Mouse (Mus musculus) lung, postnatal 25 days (tissue): ENCODE measurements around the gene Ulk4.
"Not testable (repeated sequence)": the region's sequence is repeated elsewhere in the genome, so short reads cannot be mapped to it uniquely, and the experiment has no call there.

Source experiments
- DNase-seq: peaks from one replicate; pipeline ENCODE4 v3.0.0; 2022; ENCODE audit warnings: low spot score

Gene Ulk4

GRCm38 (mm10) chr9:121250854-121251253, 26.1 kb downstream of the Ulk4 start:
- no peak for DNase-seq

DNA sequence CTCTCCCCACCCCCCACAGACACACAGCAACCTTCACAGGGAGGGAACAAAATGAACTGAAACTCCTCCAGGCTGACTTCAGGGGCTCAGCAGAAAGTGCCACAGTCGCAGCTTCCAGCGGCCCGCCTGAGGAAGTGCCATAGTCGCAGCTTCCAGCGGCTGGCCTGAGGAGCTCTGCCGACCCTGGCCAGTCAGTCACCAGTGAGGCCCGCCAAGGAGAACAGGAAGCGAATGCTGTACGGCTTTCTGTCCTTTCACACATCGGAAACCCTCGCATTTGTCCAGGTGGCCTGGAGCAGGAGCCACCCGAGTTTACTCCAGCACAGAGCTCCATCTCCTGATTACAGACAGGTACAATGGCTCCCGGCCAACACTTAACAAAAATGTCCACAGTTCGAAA, 27.2 kb downstream of the Ulk4 start:
- DNase-seq, result no peak

- DNase-seq, result peak; percentile 82
Measured at GRCm38 (mm10) chr9:121247956-121248775, 28.8 kb downstream of the Ulk4 start.

GRCm38 (mm10) chr9:121247047-121247446, 29.9 kb downstream of the Ulk4 start:
- no peak for DNase-seq

DNA sequence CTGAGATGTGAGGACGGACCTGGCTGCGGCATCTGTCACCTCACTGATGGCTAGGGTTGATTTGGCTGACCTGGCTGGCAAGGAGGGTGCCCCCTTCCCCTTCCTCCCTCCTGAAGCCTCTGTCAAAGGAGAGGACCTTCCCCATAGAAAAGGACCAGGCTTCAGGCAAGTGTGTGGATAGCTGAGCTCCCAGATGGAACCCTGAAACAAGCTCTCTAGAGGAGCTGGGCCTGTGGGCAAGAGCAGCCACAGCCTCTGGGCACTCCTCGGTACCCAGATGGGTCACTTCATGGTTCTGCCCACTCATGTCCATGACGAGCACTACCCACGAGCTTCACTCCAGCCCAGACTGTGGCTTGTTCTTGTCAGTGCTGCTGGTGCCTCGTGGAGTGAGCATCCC, 34.7 kb downstream of the Ulk4 start:
- DNase-seq, result no peak

- DNase-seq, result no peak
Measured at GRCm38 (mm10) chr9:121241806-121242205, 35.2 kb downstream of the Ulk4 start.

DNA sequence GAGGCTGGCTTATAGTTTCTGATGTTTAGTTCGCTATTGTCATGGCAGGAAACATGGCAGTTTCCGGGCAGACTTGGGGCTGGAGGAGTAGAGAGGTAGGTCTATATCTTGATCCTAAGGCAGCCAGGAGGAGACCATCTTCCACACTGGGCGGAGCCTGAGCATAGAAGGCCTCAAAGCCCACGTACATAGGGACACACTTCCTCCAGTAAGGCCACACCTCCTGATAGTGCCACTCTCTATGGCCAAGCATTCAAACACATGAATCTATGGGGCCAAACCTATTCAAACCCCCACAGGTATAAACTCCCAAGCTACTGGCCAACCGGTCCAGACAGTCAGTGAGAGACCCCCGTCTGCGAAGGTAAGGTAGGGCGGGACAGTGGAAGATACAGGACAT, 35.6 kb downstream of the Ulk4 start:
- no peak for DNase-seq

- DNase-seq, result peak; percentile 58
Measured at GRCm38 (mm10) chr9:121240242-121240641, 36.8 kb downstream of the Ulk4 start.

DNA sequence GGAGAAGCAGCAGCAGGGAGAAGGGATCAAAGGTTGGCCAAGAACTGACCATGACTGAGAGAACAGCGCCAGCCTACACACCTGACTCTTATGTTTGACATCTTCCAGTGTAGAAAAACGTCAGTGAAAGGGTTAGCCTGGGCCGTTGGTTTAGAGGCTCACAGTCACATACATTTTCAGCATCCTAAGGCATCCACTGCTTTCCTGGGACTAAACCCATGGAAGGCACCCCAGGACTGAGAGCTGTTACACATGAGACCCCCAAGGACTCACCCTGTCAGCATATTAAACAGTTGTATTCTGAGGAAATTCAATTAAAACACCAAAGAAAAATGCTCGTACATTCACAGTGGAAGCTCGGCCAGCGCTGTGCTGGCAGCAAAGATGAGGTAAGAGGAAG, 37.4 kb downstream of the Ulk4 start:
- DNase-seq, result no peak

- DNase-seq, result no peak
Measured at GRCm38 (mm10) chr9:121218636-121219035, 58.4 kb downstream of the Ulk4 start.

GRCm38 (mm10) chr9:121218230-121218629, 58.8 kb downstream of the Ulk4 start:
- no peak for DNase-seq

- DNase-seq, result no peak
Measured at GRCm38 (mm10) chr9:121217742-121218141, 59.3 kb downstream of the Ulk4 start.

DNA sequence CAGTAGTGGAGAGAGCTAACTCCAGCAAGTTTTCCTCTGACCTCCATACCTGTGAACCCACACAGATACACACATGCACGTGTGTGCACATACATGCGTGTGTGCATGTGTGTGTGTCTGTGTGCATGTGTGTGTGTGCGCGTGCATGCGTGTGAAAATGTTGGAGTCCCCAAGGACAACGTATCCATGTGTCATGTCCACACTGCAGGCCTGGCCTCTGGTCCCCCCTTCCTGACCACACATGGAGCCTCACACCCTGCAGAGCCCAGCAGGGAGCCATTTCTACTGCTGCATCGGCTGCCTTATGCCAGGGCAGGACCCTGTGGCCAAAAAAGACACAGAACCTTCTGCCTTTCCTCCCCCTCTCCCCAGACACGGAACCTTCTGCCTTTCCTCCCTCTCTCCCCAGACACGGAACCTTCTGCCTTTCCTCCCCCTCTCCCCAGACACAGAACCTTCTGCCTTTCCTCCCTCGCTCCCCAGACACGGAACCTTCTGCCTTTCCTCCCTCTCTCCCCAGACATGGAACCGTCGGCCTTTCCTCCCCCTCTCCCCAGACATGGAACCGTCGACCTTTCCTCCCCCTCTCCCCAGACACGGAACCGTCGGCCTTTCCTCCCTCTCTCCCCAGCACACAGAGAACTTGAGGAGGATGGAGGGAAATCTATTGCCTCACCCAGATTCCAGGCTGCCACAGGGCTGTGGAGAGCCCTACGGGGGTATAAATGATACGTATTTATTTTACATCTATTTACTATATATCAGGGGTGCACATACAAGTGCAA, 60.3 kb downstream of the Ulk4 start:
- no peak for DNase-seq

DNA sequence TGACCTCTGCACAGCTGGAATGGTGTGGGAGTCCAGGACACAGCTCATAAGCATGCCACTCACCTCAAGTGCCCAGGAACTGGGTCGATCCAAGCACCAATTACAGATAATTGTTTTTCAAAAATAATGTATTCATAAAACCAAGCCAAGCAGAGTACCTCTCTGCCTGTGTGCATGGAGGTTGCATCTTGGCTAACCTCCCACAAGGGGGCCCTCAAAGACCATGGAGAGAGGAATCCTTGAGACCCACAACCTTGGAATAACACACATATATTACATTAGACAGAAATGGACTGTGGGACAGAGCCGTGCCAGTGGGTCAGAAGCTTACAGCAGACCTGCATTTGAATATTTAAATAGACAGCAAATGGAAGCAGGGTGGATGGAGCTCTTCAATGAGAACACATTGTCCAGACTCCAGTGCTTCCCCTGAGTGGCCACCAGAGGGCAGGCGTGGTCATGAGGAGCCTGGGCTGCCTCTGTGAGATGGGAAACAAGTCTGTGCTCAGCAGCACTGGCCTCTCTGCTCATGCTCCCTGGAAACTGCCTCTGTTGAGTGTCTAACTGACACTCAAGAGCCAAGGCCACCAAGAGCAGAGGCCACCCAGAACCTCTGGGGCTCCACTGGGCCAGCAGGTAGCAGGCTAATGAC, 61.5 kb downstream of the Ulk4 start:
- DNase-seq, result peak; percentile 61

DNA sequence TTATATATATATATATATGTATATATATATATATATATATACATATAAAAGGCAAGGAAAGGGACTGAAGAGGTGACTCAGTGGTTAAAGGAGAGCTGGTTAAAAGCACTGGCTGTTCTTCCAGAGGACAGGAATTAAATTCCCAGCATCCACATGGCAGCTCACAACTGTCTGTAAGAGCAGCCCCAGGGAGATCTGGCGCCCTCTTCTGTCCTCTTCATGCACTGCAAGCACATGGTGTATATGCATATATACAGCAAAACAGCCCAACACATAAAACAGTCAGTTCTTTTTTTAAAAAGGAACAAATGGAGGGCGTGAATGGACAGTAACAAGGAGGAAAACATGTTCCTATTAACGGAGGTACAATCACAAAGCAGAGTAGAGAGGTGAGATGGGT, 64.7 kb downstream of the Ulk4 start:
- DNase-seq, result no peak

DNA sequence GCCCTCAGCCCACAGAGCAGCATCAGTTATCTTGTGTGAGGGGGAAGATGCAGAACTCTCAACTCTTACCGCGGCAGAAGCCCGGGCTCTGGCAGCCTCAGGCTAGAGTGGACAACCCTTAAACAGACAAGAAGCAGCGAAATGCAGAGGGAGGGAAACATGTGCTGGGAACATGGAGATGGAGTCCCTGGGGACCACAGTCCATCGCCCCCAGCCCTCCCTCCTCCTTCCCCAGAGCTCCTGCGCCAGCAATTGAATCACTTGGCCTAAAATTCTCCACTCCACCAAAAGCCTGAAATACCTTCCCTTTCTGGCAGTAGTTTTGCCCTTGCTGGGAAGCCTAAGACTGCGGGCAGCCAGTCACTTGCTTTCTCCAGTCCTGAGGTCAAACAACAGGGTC, 72.0 kb downstream of the Ulk4 start:
- DNase-seq, result no peak

DNA sequence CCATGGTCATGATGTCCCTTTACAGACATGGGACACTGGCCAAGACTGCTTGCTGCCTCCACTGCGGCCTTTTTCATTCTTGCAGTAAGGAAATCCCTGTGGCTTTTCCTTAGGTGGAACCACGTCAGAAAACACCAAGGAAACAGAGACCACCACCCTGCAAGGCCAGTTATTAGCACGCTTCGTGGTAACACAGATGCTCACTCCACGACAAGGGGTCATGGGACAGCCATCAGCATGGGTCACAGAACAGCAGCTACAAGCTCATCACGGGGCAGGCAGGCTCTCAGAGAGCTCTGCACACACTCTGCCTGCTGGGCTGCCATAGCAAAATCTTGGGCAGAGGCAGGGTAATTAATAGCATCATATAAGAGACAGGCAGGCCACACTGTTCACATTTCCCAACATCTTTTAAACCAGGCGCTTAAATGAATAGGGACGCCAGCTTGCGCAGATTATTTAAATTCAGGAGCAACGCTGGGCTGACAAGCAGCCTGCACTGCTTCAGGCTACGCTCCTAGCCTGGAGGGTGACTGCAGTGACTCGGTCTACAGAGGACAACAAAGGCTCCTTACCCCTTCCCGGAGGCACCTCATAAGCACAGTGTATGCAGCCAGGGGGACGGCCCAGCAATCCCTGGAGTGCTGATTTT, 72.7 kb downstream of the Ulk4 start:
- no peak for DNase-seq

GRCm38 (mm10) chr9:121203686-121204085, 73.3 kb downstream of the Ulk4 start:
- DNase-seq, result no peak

GRCm38 (mm10) chr9:121199146-121199685, 77.8 kb downstream of the Ulk4 start:
- DNase-seq, result not testable (repeated sequence)

GRCm38 (mm10) chr9:121196473-121196872, 80.5 kb downstream of the Ulk4 start:
- no peak for DNase-seq

GRCm38 (mm10) chr9:121195106-121195505, 81.9 kb downstream of the Ulk4 start:
- no peak for DNase-seq
